Mouse (Mus musculus) MEL (cell line): ENCODE data around the gene Btbd18. TPM values are rescaled to one million over a fixed set of nuclear protein-coding genes. Genes with fewer than 3 reads are reported as not detected.

Source experiments
- DNase-seq: peaks from one replicate; pipeline ENCODE4 v3.0.0; 2011; ENCODE audit warnings: low read depth, low spot score
- H3K27ac ChIP-seq: 2 replicates; pipeline ENCODE4 v1.5.1; 2012; ENCODE audit warnings: low read depth, mild to moderate bottlenecking, control low read depth, low read length, moderate library complexity; ENCODE audit not compliant: control insufficient read depth
- H3K27me3 ChIP-seq, 2 experiments: fragments of 150-350 bp in 1 of 2; sonication (generic) in 1 of 2; 2 replicates each; pipeline ENCODE4 v1.6.1; 2012; ENCODE audit warnings: low read length in 2 of 2, mild to moderate bottlenecking in 2 of 2, improper control_type of control experiment in 1 of 2, moderate library complexity in 1 of 2; ENCODE audit not compliant: insufficient read depth in 2 of 2, control insufficient read depth in 1 of 2
- H3K36me3 ChIP-seq, 2 experiments: 2 replicates each; pipeline ENCODE4 v1.6.1; 2012 to 2014; ENCODE audit warnings: low read length in 2 of 2, improper control_type of control experiment in 1 of 2, inconsistent platforms in 1 of 2, mild to moderate bottlenecking in 1 of 2; ENCODE audit not compliant: insufficient read depth in 2 of 2, control insufficient read depth in 1 of 2
- H3K4me1 ChIP-seq, 2 experiments: fragments of 150-350 bp in 1 of 2; sonication (generic) in 1 of 2; 2 replicates each; pipeline ENCODE4 v1.6.1; 2012; ENCODE audit warnings: low read length in 2 of 2, improper control_type of control experiment in 1 of 2, mild to moderate bottlenecking in 1 of 2; ENCODE audit not compliant: insufficient read depth in 2 of 2, control insufficient read depth in 1 of 2
- H3K4me3 ChIP-seq, 2 experiments: fragments of 150-350 bp in 1 of 2; sonication (generic) in 1 of 2; 2 replicates each; pipeline ENCODE4 v1.5.1; 2012; ENCODE audit warnings: low read depth in 2 of 2, low read length in 2 of 2, mild to moderate bottlenecking in 2 of 2, moderate library complexity in 2 of 2, control low read depth in 1 of 2, improper control_type of control experiment in 1 of 2; ENCODE audit not compliant: control insufficient read depth in 1 of 2, insufficient read depth in 1 of 2
- H3K79me2 ChIP-seq: 2 replicates; pipeline ENCODE4 v1.6.1; 2012; ENCODE audit warnings: mild to moderate bottlenecking, low read length, moderate library complexity; ENCODE audit not compliant: control insufficient read depth, poor library complexity, insufficient read depth
- H3K9ac ChIP-seq: 2 replicates; pipeline ENCODE4 v1.6.1; 2012; ENCODE audit warnings: low read depth, mild to moderate bottlenecking, control low read depth, low read length, moderate library complexity; ENCODE audit not compliant: control insufficient read depth, poor library complexity, severe bottlenecking
- H3K9me3 ChIP-seq: fragments of 150-350 bp; sonication (generic); replicated peaks from 2 replicates; pipeline ENCODE4 v1.6.1; 2012; ENCODE audit warnings: mild to moderate bottlenecking, low read length, improper control_type of control experiment, moderate library complexity; ENCODE audit not compliant: insufficient read depth
- BHLHE40 ChIP-seq: IDR thresholded peaks from 2 replicates; pipeline ENCODE4 v1.6.1; 2012; ENCODE audit warnings: low read depth, mild to moderate bottlenecking, inconsistent platforms, low read length, improper control_type of control experiment, borderline replicate concordance
- CTCF ChIP-seq, 3 experiments: IDR thresholded peaks in 2 of 3; conservative IDR thresholded peaks in 1 of 3; 2 replicates each; pipeline ENCODE4 v1.5.1; 2011 to 2012; ENCODE audit warnings: low read length in 3 of 3, low read depth in 2 of 3, mild to moderate bottlenecking in 2 of 3, improper control_type of control experiment in 1 of 3, inconsistent platforms in 1 of 3, mixed read lengths in 1 of 3, moderate library complexity in 1 of 3; ENCODE audit not compliant: control insufficient read depth in 1 of 3, insufficient read depth in 1 of 3, poor library complexity in 1 of 3, severe bottlenecking in 1 of 3
- E2F4 ChIP-seq: IDR thresholded peaks from 2 replicates; pipeline ENCODE4 v1.6.1; 2011; ENCODE audit warnings: low read depth, low read length, improper control_type of control experiment, borderline replicate concordance
- EP300 ChIP-seq, 2 experiments: IDR thresholded peaks; 2 replicates each; pipeline ENCODE4 v1.6.1; 2011; ENCODE audit warnings: improper control_type of control experiment in 2 of 2, low read length in 2 of 2, low read depth in 1 of 2, mild to moderate bottlenecking in 1 of 2
- GABPA ChIP-seq: IDR thresholded peaks from 2 replicates; pipeline ENCODE4 v1.6.1; 2012; ENCODE audit warnings: low read depth, mild to moderate bottlenecking, inconsistent platforms, low read length, improper control_type of control experiment, moderate library complexity
- GATA1 ChIP-seq: IDR thresholded peaks from 2 replicates; pipeline ENCODE4 v1.6.1; 2011; ENCODE audit warnings: low read depth, low read length, improper control_type of control experiment
- MAFK ChIP-seq: IDR thresholded peaks from 2 replicates; pipeline ENCODE4 v1.6.1; 2011; ENCODE audit warnings: low read depth, mild to moderate bottlenecking, low read length, improper control_type of control experiment, borderline replicate concordance
- MAX ChIP-seq: IDR thresholded peaks from 2 replicates; pipeline ENCODE4 v1.6.1; 2011; ENCODE audit warnings: low read length, improper control_type of control experiment
- MXI1 ChIP-seq: IDR thresholded peaks from 2 replicates; pipeline ENCODE4 v1.6.1; 2011; ENCODE audit warnings: mild to moderate bottlenecking, low read depth, low read length, improper control_type of control experiment
- MYB ChIP-seq: IDR thresholded peaks from 2 replicates; pipeline ENCODE4 v1.6.1; 2011; ENCODE audit warnings: mild to moderate bottlenecking, low read depth, low read length, improper control_type of control experiment
- MYC ChIP-seq: IDR thresholded peaks from 2 replicates; pipeline ENCODE4 v1.6.1; 2011; ENCODE audit warnings: low read depth, mild to moderate bottlenecking, low read length, improper control_type of control experiment, moderate library complexity
- POLR2A ChIP-seq, 2 experiments: IDR thresholded peaks; 2 replicates each; pipeline ENCODE4 v1.6.1; 2011 to 2012; ENCODE audit warnings: low read length in 2 of 2, mild to moderate bottlenecking in 2 of 2, control low read depth in 1 of 2, improper control_type of control experiment in 1 of 2, low read depth in 1 of 2, moderate library complexity in 1 of 2; ENCODE audit not compliant: control insufficient read depth in 1 of 2, insufficient read depth in 1 of 2, poor library complexity in 1 of 2
- POLR2AphosphoS5 ChIP-seq: IDR thresholded peaks from 2 replicates; pipeline ENCODE4 v1.6.1; 2012; ENCODE audit warnings: low read depth, borderline replicate concordance, mild to moderate bottlenecking, inconsistent platforms, low read length, moderate library complexity, mixed read lengths
- SIN3A ChIP-seq: IDR thresholded peaks from 2 replicates; pipeline ENCODE4 v1.6.1; 2012; ENCODE audit warnings: low read length, improper control_type of control experiment, inconsistent platforms
- TBP ChIP-seq: IDR thresholded peaks from 2 replicates; pipeline ENCODE4 v1.8.0; 2011; ENCODE audit warnings: low read depth, low read length, improper control_type of control experiment
- TCF12 ChIP-seq: IDR thresholded peaks from 2 replicates; pipeline ENCODE4 v1.6.1; 2014; ENCODE audit warnings: low read depth, mild to moderate bottlenecking, inconsistent platforms, low read length, improper control_type of control experiment, moderate library complexity
- UBTF ChIP-seq: IDR thresholded peaks from 2 replicates; pipeline ENCODE4 v1.6.1; 2012; ENCODE audit warnings: low read depth, mild to moderate bottlenecking, inconsistent platforms, low read length, improper control_type of control experiment, moderate library complexity, borderline replicate concordance; ENCODE audit not compliant: insufficient read depth
- ZMIZ1 ChIP-seq: IDR thresholded peaks from 2 replicates; pipeline ENCODE4 v1.6.1; 2012; ENCODE audit warnings: low read depth, mild to moderate bottlenecking, inconsistent platforms, low read length, improper control_type of control experiment, moderate library complexity
- polyA plus RNA-seq, 2 experiments: library from polyadenylated mRNA; stranded (reverse) in 1 of 2; unstranded in 1 of 2; fragments of >175 nt in 1 of 2; fragments of >200 nt in 1 of 2; gene quantifications; 2 replicates each; pipeline versions ENCODE4 v1.2.1 to v1.2.4; 2012; ENCODE audit warnings: low replicate concordance in 2 of 2, low read depth in 1 of 2; ENCODE audit not compliant: insufficient read length in 2 of 2, insufficient read depth in 1 of 2, missing spikeins in 1 of 2
- total RNA-seq: library from RNA; depleted of rRNA; stranded (reverse); fragments of 300-350 nt; gene quantifications from 2 replicates; pipeline ENCODE4 v1.2.3, GENCODE M21; 2012

The Btbd18 gene
- total and polyA plus RNA-seq, 3 experiments, result 0.04 to 0.07 TPM; not detected in 1

GRCm38 (mm10) chr2:84690050-84690449 lies 31.2 kb downstream of the Btbd18 start:
- Histone ChIP-seq H3K9ac (no peak overlapping the region), H3K4me3 (no peak overlapping the region), H3K9me3 (no peaks in the 10 kb centered on the region), H3K79me2 (no peaks in the 10 kb centered on the region), H3K27ac (no peak overlapping the region), H3K36me3 (peaks cover 16 to 25% of the 10 kb centered on the region in 2 experiments), H3K4me1 (peaks cover 0 to 6% of the 10 kb centered on the region in 2 experiments; a peak in 3 of 4 replicates), H3K27me3 (no peaks in the 10 kb centered on the region)
- TF ChIP-seq E2F4, result no peak
- 0 out of 4 replicates have a peak, but pooled peaks of 1 of the 2 experiments have one; percentile 0 for TF ChIP-seq POLR2A (IDR thresholded peaks at IDR 0.05; ENCODE audit: control insufficient read depth in 1 of 2, insufficient read depth in 1 of 2, low read depth in 1 of 2, low read length in 2 of 2, poor library complexity in 1 of 2)
- no peak for DNase-seq

GRCm38 (mm10) chr2:84695007-84695695 lies 36.3 kb downstream of the Btbd18 start:
- no peak overlapping the region for H3K27ac ChIP-seq
- no peak overlapping the region for H3K4me3 ChIP-seq
- DNase-seq, result no peak
- peaks cover 0 to 13% of the 10 kb centered on the region in 2 experiments; a peak in 2 of 4 replicates for H3K36me3 ChIP-seq
- H3K9ac ChIP-seq, result no peak overlapping the region
- TF ChIP-seq GABPA (no peak), MYC (no peak), CTCF (IDR thresholded peaks at IDR 0.05 in 2 of 3, conservative IDR thresholded peaks at IDR 0.05 in 1 of 3; ENCODE audit: control insufficient read depth in 1 of 3, insufficient read depth in 1 of 3, low read depth in 2 of 3, low read length in 3 of 3, poor library complexity in 1 of 3, severe bottlenecking in 1 of 3) (no peak), POLR2AphosphoS5 (no peak), MXI1 (no peak), BHLHE40 (no peak), MYB (no peak), GATA1 (no peak), TCF12 (no peak), SIN3A (no peak), MAFK (no peak), MAX (no peak), TBP (no peak), POLR2A (IDR thresholded peaks at IDR 0.05; ENCODE audit: control insufficient read depth in 1 of 2, insufficient read depth in 1 of 2, low read depth in 1 of 2, low read length in 2 of 2, poor library complexity in 1 of 2) (no peak), EP300 (IDR thresholded peaks at IDR 0.05; ENCODE audit: low read depth in 1 of 2, low read length in 2 of 2) (no peak), UBTF (no peak), ZMIZ1 (no peak)
- no peaks in the 10 kb centered on the region for H3K27me3 ChIP-seq
- no peaks in the 10 kb centered on the region for H3K9me3 ChIP-seq
- H3K79me2 ChIP-seq, result no peaks in the 10 kb centered on the region
- H3K4me1 ChIP-seq, result no peaks in the 10 kb centered on the region
